Mouse (Mus musculus) limb, embryonic 14.5 days (tissue): Measurements from ENCODE around the gene Icam5. TPM values are rescaled to one million over a fixed set of nuclear protein-coding genes. Genes with fewer than 3 reads are reported as not detected.

ENCODE experiments used
- ATAC-seq: fragments of 200-750 bp; cut with Nextera tagmentation; 2 replicates; pipeline ENCODE4 v1.8.0; 2017; ENCODE audit warnings: low read depth, moderate number of reproducible peaks, moderate TSS enrichment; ENCODE audit not compliant: low FRiP score
- DNase-seq: peaks from one replicate; pipeline ENCODE4 v3.0.0-alpha.2; 2015; ENCODE audit warnings: low spot score
- H3K27ac ChIP-seq: fragments of 300-500 bp; sonication (generic); replicated peaks from 2 replicates; pipeline ENCODE4 v1.5.1; 2014; ENCODE audit warnings: low read depth, mild to moderate bottlenecking, low read length, moderate library complexity, mixed read lengths
- H3K27me3 ChIP-seq: fragments of 300-500 bp; sonication (generic); 2 replicates; pipeline ENCODE4 v1.6.1; 2014; ENCODE audit warnings: low read length, mixed read lengths; ENCODE audit not compliant: control insufficient read depth, insufficient read depth
- H3K36me3 ChIP-seq: fragments of 300-500 bp; sonication (generic); 2 replicates; pipeline ENCODE4 v1.6.1; 2014; ENCODE audit warnings: mild to moderate bottlenecking, low read length, moderate library complexity, mixed read lengths; ENCODE audit not compliant: control insufficient read depth, insufficient read depth
- H3K4me1 ChIP-seq: fragments of 300-500 bp; sonication (generic); 2 replicates; pipeline ENCODE4 v1.6.1; 2014; ENCODE audit warnings: antibody characterized with exemption, low read length, mixed read lengths; ENCODE audit not compliant: control insufficient read depth, insufficient read depth
- H3K4me2 ChIP-seq: fragments of 300-500 bp; sonication (generic); replicated peaks from 2 replicates; pipeline ENCODE4 v1.6.1; 2014; ENCODE audit warnings: low read depth, mild to moderate bottlenecking, low read length, moderate library complexity; ENCODE audit not compliant: severe bottlenecking
- H3K4me3 ChIP-seq: fragments of 300-500 bp; sonication (generic); replicated peaks from 2 replicates; pipeline ENCODE4 v1.5.1; 2014; ENCODE audit warnings: low read length
- H3K9ac ChIP-seq: fragments of 300-500 bp; sonication (generic); 2 replicates; pipeline ENCODE4 v1.6.1; 2014; ENCODE audit warnings: mild to moderate bottlenecking, low read depth, low read length, moderate library complexity; ENCODE audit not compliant: severe bottlenecking
- H3K9me3 ChIP-seq: fragments of 300-500 bp; sonication (generic); 2 replicates; pipeline ENCODE4 v1.6.1; 2016; ENCODE audit warnings: low read length; ENCODE audit not compliant: control insufficient read depth
- POLR2A ChIP-seq: fragments of 200-500 bp; IDR thresholded peaks from 2 replicates; pipeline ENCODE4 v1.8.0; 2012; ENCODE audit warnings: inconsistent platforms, mild to moderate bottlenecking, moderate library complexity, borderline replicate concordance; ENCODE audit not compliant: insufficient read depth, insufficient read length; ENCODE audit errors: extremely low read depth
- whole genome bisulfite sequencing: fragments of 180-500 bp; shearing (Covaris S2); extraction: QIAGEN DNeasy Blood & Tissue Kit; methylation state at CpG from one replicate; pipeline ENCODE4 v1.1.7; 2014; 5-methylcytosine and 5-hydroxymethylcytosine counted together
- polyA plus RNA-seq, 2 experiments: library from polyadenylated mRNA; depleted of rRNA in 1 of 2; stranded (reverse) in 1 of 2; unstranded in 1 of 2; fragments of >200 nt; fragmentation: Nextera tagmentation in 1 of 2; extraction: Ambion mirVana in 1 of 2; gene quantifications; 2 replicates each; pipeline versions ENCODE4 v1.2.1 to v1.2.3; 2012 to 2014

Gene Icam5
- polyA plus RNA-seq (2012; rRNA removed), result 0.23 and 0.34 TPM in 2 replicates
- polyA plus RNA-seq (2014; fragmentation: Nextera tagmentation; extraction: Ambion mirVana), result 0.08 and 0.11 TPM in 2 replicates

GRCm38 (mm10) chr9:21031896-21032351, at the start of gene Icam5:
Gene Icam5, plus strand, starts transcription at chr9:21032073.
- H3K9ac ChIP-seq, result 0 out of 2 replicates have a peak within 1 kb of the TSS, but pooled peaks have one; percentile 4
- DNase-seq (no peak), ATAC-seq (no peak)
- H3K4me2 ChIP-seq, result peak within 1 kb of the TSS; percentile 92
- TF ChIP-seq POLR2A, result no peak
- no peaks in the 10 kb centered on the region for H3K9me3 ChIP-seq
- peak within 1 kb of the TSS; percentile 49 for H3K4me3 ChIP-seq
- peaks cover 70% of the 10 kb centered on the region for H3K27me3 ChIP-seq
- WGBS, result under 1% methylated on average over 34 of the region's 35 CpGs
- no peak within 1 kb of the TSS for H3K27ac ChIP-seq
- peaks cover 30% of the 10 kb centered on the region for H3K4me1 ChIP-seq
- H3K36me3 ChIP-seq, result no peaks in the 10 kb centered on the region

DNA sequence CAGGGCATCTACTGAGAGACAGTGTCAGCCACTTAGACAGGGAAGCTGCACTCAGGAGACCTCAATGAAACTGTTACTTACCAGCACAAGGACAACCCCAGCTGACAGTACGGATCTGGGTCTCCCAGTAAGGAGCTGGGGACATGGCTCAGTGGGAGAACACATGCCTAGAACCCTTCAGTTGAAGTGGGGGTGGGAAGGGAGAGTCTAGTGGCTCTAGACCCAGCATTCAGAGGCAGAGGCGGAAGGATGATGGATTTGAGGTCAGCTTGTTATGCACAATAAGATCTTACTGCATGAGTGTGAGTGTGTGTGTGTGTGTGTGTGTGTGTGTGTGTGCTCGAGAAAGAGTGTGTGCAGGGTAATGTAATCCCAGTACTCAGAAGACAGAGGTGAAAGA, 49.7 kb upstream of the Icam5 start:
- no peak overlapping the region for H3K27ac ChIP-seq
- ATAC-seq, result no peak
- peaks cover 14% of the 10 kb centered on the region for H3K4me1 ChIP-seq
- H3K4me3 ChIP-seq, result no peak overlapping the region
- no peaks in the 10 kb centered on the region for H3K9me3 ChIP-seq
- H3K4me2 ChIP-seq, result no peak overlapping the region
- H3K9ac ChIP-seq, result 0 out of 2 replicates have a peak overlapping the region, but pooled peaks have one; percentile 2
- 73% methylated on average over 3 of the region's 3 CpGs for WGBS
- H3K27me3 ChIP-seq, result no peaks in the 10 kb centered on the region
- TF ChIP-seq POLR2A, result no peak
- DNase-seq, result no peak
- no peaks in the 10 kb centered on the region for H3K36me3 ChIP-seq

GRCm38 (mm10) chr9:20983169-20983568, 48.7 kb upstream of the Icam5 start:
- no peak overlapping the region for H3K4me3 ChIP-seq
- DNase-seq (no peak), ATAC-seq (no peak)
- no peaks in the 10 kb centered on the region for H3K27me3 ChIP-seq
- peaks cover 23% of the 10 kb centered on the region for H3K4me1 ChIP-seq
- H3K27ac ChIP-seq, result 0 out of 2 replicates have a peak overlapping the region, but pooled peaks have one; percentile 20
- no peak overlapping the region for H3K9ac ChIP-seq
- no peaks in the 10 kb centered on the region for H3K9me3 ChIP-seq
- no peak for TF ChIP-seq POLR2A
- no peaks in the 10 kb centered on the region for H3K36me3 ChIP-seq
- no peak overlapping the region for H3K4me2 ChIP-seq
- 32% methylated on average over 5 of the region's 5 CpGs for WGBS

GRCm38 (mm10) chr9:20986952-20987686, 44.8 kb upstream of the Icam5 start:
- no peak for TF ChIP-seq POLR2A
- Histone ChIP-seq H3K36me3 (no peaks in the 10 kb centered on the region), H3K9ac (no peak overlapping the region; the same call in 1 of the 2 replicates), H3K4me2 (no peak overlapping the region), H3K4me3 (no peak overlapping the region), H3K27me3 (no peaks in the 10 kb centered on the region), H3K9me3 (no peaks in the 10 kb centered on the region), H3K27ac (peak overlapping the region; percentile 71), H3K4me1 (peaks cover 32% of the 10 kb centered on the region)
- WGBS, result 31% methylated on average over 15 of the region's 15 CpGs
- ATAC-seq, result peak; percentile 85
- peak; percentile 84 for DNase-seq

DNA sequence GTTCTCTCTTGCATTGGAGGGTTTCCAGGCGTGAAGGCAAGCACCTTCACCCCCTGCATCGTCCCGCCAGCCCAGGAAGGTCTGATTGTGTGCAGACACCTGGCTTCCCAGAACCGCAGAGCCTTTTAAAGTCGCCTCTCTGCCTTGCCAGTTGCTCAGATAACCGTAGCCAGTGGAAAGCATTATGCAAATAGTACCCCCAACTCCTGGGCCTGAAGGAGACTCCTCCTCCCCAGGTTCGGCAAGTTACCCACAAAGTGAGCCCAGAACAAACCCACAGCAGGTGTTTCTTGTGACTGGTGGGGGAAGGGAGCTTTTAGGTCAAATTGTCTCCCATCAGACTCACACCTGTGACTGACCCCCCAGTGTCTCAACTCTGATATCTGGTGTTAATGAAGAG, 43.9 kb upstream of the Icam5 start:
- H3K36me3 ChIP-seq, result no peaks in the 10 kb centered on the region
- H3K9me3 ChIP-seq, result no peaks in the 10 kb centered on the region
- peak overlapping the region; percentile 71 for H3K27ac ChIP-seq
- 11% methylated on average over 7 of the region's 7 CpGs for WGBS
- no peak for TF ChIP-seq POLR2A
- no peak overlapping the region for H3K9ac ChIP-seq
- H3K4me1 ChIP-seq, result peaks cover 32% of the 10 kb centered on the region
- no peak overlapping the region for H3K4me3 ChIP-seq
- no peak for DNase-seq
- ATAC-seq, result no peak
- H3K27me3 ChIP-seq, result no peaks in the 10 kb centered on the region
- H3K4me2 ChIP-seq, result no peak overlapping the region
